ENCODE assay signal across 21 mouse cellular contexts in the genomic region with DNA sequence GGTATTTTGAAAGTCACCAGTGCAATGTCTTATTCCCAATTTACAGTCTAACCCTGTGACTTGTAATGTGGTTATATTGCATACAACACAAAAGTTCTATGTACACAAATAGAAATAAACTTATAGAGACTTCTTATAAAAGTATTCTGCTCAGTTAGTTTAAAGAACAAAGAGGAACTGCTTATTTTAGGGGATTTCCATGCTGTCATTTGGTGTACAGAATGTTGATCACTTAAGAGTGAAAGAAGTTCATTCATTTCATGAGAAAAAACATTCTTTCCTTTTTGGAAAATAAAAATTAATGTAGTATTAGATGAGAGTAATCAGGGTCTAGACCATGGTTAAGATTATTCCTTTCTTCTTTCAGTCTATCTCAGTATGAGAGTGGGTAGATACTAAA. TPM values are rescaled to one million over a fixed set of nuclear protein-coding genes. Genes with fewer than 3 reads are reported as not detected.
"Had no signal": no experiment of that assay in that cellular context is flagged by ENCODE, and none has a peak within 500 bp of the region (broad histone marks: within the 10 kb centered on the region; RNA-seq: fewer than 3 reads in every experiment).

No protein-coding gene starts in this region.

- H3K9ac ChIP-seq: liver, embryonic 13.5 days; liver, embryonic 15.5 days; liver, postnatal 0 days; lung, embryonic 15.5 days; midbrain, embryonic 12.5 days; neural tube, embryonic 13.5 days; neural tube, embryonic 15.5 days had no signal

- H3K4me3 ChIP-seq: liver, embryonic 13.5 days; liver, embryonic 15.5 days; lung, embryonic 15.5 days; midbrain, embryonic 10.5 days; midbrain, embryonic 12.5 days; myocyte; neural tube, embryonic 13.5 days; neural tube, embryonic 15.5 days had no signal

- H3K27ac ChIP-seq: liver, embryonic 13.5 days; liver, embryonic 15.5 days; lung, embryonic 15.5 days; macrophage; midbrain, embryonic 10.5 days; midbrain, embryonic 12.5 days; neural tube, embryonic 13.5 days; neural tube, embryonic 15.5 days had no signal

- H3K36me3 ChIP-seq: liver, embryonic 13.5 days; liver, embryonic 15.5 days; lung, embryonic 15.5 days; midbrain, embryonic 10.5 days; midbrain, embryonic 12.5 days; neural tube, embryonic 13.5 days; neural tube, embryonic 15.5 days had no signal

- H3K4me2 ChIP-seq: liver, embryonic 13.5 days; liver, embryonic 15.5 days; lung, embryonic 15.5 days; midbrain, embryonic 12.5 days; neural tube, embryonic 13.5 days; neural tube, embryonic 15.5 days had no signal

- H3K9me3 ChIP-seq: liver, embryonic 13.5 days; liver, embryonic 15.5 days; lung, embryonic 15.5 days; midbrain, embryonic 10.5 days; midbrain, embryonic 12.5 days; neural tube, embryonic 13.5 days; neural tube, embryonic 15.5 days had no signal

- H3K27me3 ChIP-seq: liver, embryonic 13.5 days; liver, embryonic 15.5 days; lung, embryonic 15.5 days; midbrain, embryonic 12.5 days; neural tube, embryonic 13.5 days; neural tube, embryonic 15.5 days had no signal

- H3K4me1 ChIP-seq: liver, embryonic 13.5 days; liver, embryonic 15.5 days; lung, embryonic 15.5 days; midbrain, embryonic 10.5 days; midbrain, embryonic 12.5 days; neural tube, embryonic 13.5 days; neural tube, embryonic 15.5 days had no signal

- DNase-seq: liver, embryonic 13.5 days; liver, postnatal 0 days; lung, adult 2 months; lung, postnatal 14 days; lung, postnatal 36 days; midbrain, embryonic 14.5 days; right cerebral cortex, postnatal 14 days; thymus, adult 2 months; thymus, postnatal 25 days; thymus, postnatal 4 days had no signal

RNA-seq across cellular contexts. Expression of a gene that starts 8.2 kb away (rescaled TPM):
- total RNA-seq: megakaryocyte, adult 5-6 weeks; megakaryocyte-erythroid progenitor cell, adult 5-6 weeks had no signal
- polyA plus RNA-seq: macrophage; myocyte; neural tube, embryonic 11.5 days had no signal
